Mouse (Mus musculus): ENCODE measurements at regions not wholly inside any gene's neighbourhood (a gene's known extent, or its start where the extent isn't known, plus 50 kb on each side); places are given as distances from the start of the nearest gene placed in this dataset.

GRCm38 (mm10) chr1:138011581-138011980 is 163.9 kb downstream of the Ptprc start:
- no peak for DNase-seq (ENCODE audit: low spot score)

GRCm38 (mm10) chr1:138010910-138011477 is 164.5 kb downstream of the Ptprc start:
- DNase-seq (ENCODE audit: low spot score), result peak; percentile 48

GRCm38 (mm10) chr1:138006811-138007210 is 168.7 kb downstream of the Ptprc start:
- no peak for DNase-seq (ENCODE audit: low spot score)

- DNase-seq (ENCODE audit: low spot score), result peak; percentile 56
Observed at GRCm38 (mm10) chr1:138004319-138004718, 171.2 kb downstream of the Ptprc start.

GRCm38 (mm10) chr1:137999268-137999900 is 176.1 kb downstream of the Ptprc start:
- DNase-seq (ENCODE audit: low spot score), result peak; percentile 70

- DNase-seq (ENCODE audit: low spot score), result no peak
Observed at GRCm38 (mm10) chr1:137996041-137996440, 179.5 kb downstream of the Ptprc start.

GRCm38 (mm10) chr1:137991936-137992335 is 183.6 kb downstream of the Ptprc start:
- DNase-seq (ENCODE audit: low spot score), result no peak

GRCm38 (mm10) chr1:137991412-137991811 is 184.1 kb downstream of the Ptprc start:
- DNase-seq (ENCODE audit: low spot score), result no peak

- DNase-seq (ENCODE audit: low spot score), result no peak
Observed at GRCm38 (mm10) chr1:137973406-137973805, 202.1 kb downstream of the Ptprc start.

GRCm38 (mm10) chr1:137972620-137973350 is 202.7 kb downstream of the Ptprc start:
- no peak for DNase-seq (ENCODE audit: low spot score)

- no peak for DNase-seq (ENCODE audit: low spot score)
Observed at GRCm38 (mm10) chr1:137966151-137966836, 209.2 kb downstream of the Ptprc start.

- DNase-seq (ENCODE audit: low spot score), result peak; percentile 75
Observed at GRCm38 (mm10) chr1:137963656-137964055, 211.9 kb downstream of the Ptprc start.

GRCm38 (mm10) chr1:137958040-137958439 is 217.5 kb downstream of the Ptprc start:
- DNase-seq (ENCODE audit: low spot score), result no peak

- no peak for DNase-seq (ENCODE audit: low spot score)
Observed at GRCm38 (mm10) chr1:137955993-137956392, 219.5 kb downstream of the Ptprc start.

- DNase-seq (ENCODE audit: low spot score), result no peak
Observed at GRCm38 (mm10) chr1:137955139-137955538, 220.4 kb downstream of the Ptprc start.

GRCm38 (mm10) chr1:137953369-137953768 is 222.1 kb downstream of the Ptprc start:
- DNase-seq (ENCODE audit: low spot score), result no peak

- no peak for DNase-seq (ENCODE audit: low spot score)
Observed at GRCm38 (mm10) chr1:137952777-137953176, 222.7 kb downstream of the Ptprc start.

- no peak for DNase-seq (ENCODE audit: low spot score)
Observed at GRCm38 (mm10) chr1:137947900-137948299, 227.6 kb downstream of the Ptprc start.

- no peak for DNase-seq (ENCODE audit: low spot score)
Observed at GRCm38 (mm10) chr1:137941776-137942522, 233.6 kb downstream of the Ptprc start.

- no peak for DNase-seq (ENCODE audit: low spot score)
Observed at GRCm38 (mm10) chr1:137935746-137936145, 239.8 kb downstream of the Ptprc start.

- no peak for DNase-seq (ENCODE audit: low spot score)
Observed at GRCm38 (mm10) chr1:137929764-137930163, 245.7 kb downstream of the Ptprc start.

- DNase-seq (ENCODE audit: low spot score), result peak; percentile 39
Observed at GRCm38 (mm10) chr1:137928522-137928921, 247.0 kb downstream of the Ptprc start.
